Comparison of ENCODE assay signal across 8 mouse cellular contexts in genomic region chr4:44012376-44013367, GRCm38 (mm10). TPM values are rescaled to one million over a fixed set of nuclear protein-coding genes. Genes with fewer than 3 reads are reported as not detected.
DNase-seq lines count a peak whose midpoint lies in the region; ATAC-seq lines count a peak whose summit lies in the region.

No protein-coding gene starts in this region.

- peak overlapping the region; percentile 99 for H3K4me2 ChIP-seq in hindbrain, embryonic 12.5 days (replicated peaks)

- no peaks in the 10 kb centered on the region for H3K9me3 ChIP-seq in hindbrain, embryonic 12.5 days (replicated peaks)

- no peaks in the 10 kb centered on the region for H3K27me3 ChIP-seq in hindbrain, embryonic 12.5 days

- WGBS in hindbrain, embryonic 12.5 days: under 1% methylated on average over 76 of the region's 77 CpGs

- peak overlapping the region; percentile 98 for H3K4me3 ChIP-seq in hindbrain, embryonic 12.5 days

- no peaks in the 10 kb centered on the region for H3K36me3 ChIP-seq in hindbrain, embryonic 12.5 days

- H3K9ac ChIP-seq in hindbrain, embryonic 12.5 days: peak overlapping the region; percentile 93

- ATAC-seq in hindbrain, embryonic 12.5 days (ENCODE audit: low FRiP score): peak; percentile 97

- H3K27ac ChIP-seq in hindbrain, embryonic 12.5 days: peak overlapping the region; percentile 80

- peak; percentile 97 for DNase-seq in Muller cell, postnatal 12 days (ENCODE audit: inconsistent ontology term)
- DNase-seq in cerebellum, adult 9-11 months: peak; percentile 97
- DNase-seq in frontal cortex, adult 2 months (ENCODE audit: extremely low spot score in 1 of 2, low spot score in 1 of 2): peak; percentile 94 to 96
- DNase-seq in layer of hippocampus, postnatal 14 days (ENCODE audit: low spot score in 2 of 2): peak; percentile 86 to 97
- peak; percentile 89 for DNase-seq in lung, postnatal 14 days
- DNase-seq in retina, adult 2 months (ENCODE audit: low read depth, low spot score): peak; percentile 86
- DNase-seq in thymus, postnatal 36 days: peak; percentile 85 to 91

- H3K4me1 ChIP-seq in hindbrain, embryonic 12.5 days: peaks cover 15% of the 10 kb centered on the region

RNA-seq across cellular contexts. Expression of gene Clta, which starts 8.4 kb away (rescaled TPM):
- polyA plus RNA-seq in frontal cortex, adult 2 months (2012; rRNA removed): 440 and 454 TPM in 2 replicates
- 266 and 282 TPM in 2 replicates for polyA plus RNA-seq in hindbrain, embryonic 12.5 days (2016; fragmentation: Nextera tagmentation; extraction: Ambion mirVana)
- total RNA-seq in layer of hippocampus, postnatal 14 days (2021): 100 to 1,000 TPM; 289 to 299 TPM

RNA-seq across cellular contexts. Expression of gene Ccin, which starts 29.4 kb away (rescaled TPM):
- 0.06 TPM in 1 of 2 replicates, not detected in the other for polyA plus RNA-seq in frontal cortex, adult 2 months (2012; rRNA removed)
- not detected in 2 replicates for polyA plus RNA-seq in hindbrain, embryonic 12.5 days (2016; fragmentation: Nextera tagmentation; extraction: Ambion mirVana)
- total RNA-seq in layer of hippocampus, postnatal 14 days (2021): not detected

RNA-seq across cellular contexts. Expression of gene Glipr2, which starts 55.5 kb away (rescaled TPM):
- 4.6 and 5.4 TPM in 2 replicates for polyA plus RNA-seq in frontal cortex, adult 2 months (2012; rRNA removed)
- 94.2 and 104 TPM in 2 replicates for polyA plus RNA-seq in hindbrain, embryonic 12.5 days (2016; fragmentation: Nextera tagmentation; extraction: Ambion mirVana)
- 1 to 10 TPM; 1.6 to 1.7 TPM for total RNA-seq in layer of hippocampus, postnatal 14 days (2021)

Comparison
In these comparisons a context has a peak if more than half of its experiments do, and no peak if none do; other contexts are left out.
1. Peak in every context shown above with its lines: DNase-seq, ATAC-seq, H3K4me3 ChIP-seq and H3K27ac ChIP-seq.
2. RNA of gene Glipr2, which starts 55.5 kb away (polyA plus RNA-seq): 94.2 to 104 TPM in hindbrain, embryonic 12.5 days; 4.6 to 5.4 TPM in frontal cortex, adult 2 months; every median in the first group is over 10 times any median in the second.